8 mouse cellular contexts compared by ENCODE assay signal in the genomic region with DNA sequence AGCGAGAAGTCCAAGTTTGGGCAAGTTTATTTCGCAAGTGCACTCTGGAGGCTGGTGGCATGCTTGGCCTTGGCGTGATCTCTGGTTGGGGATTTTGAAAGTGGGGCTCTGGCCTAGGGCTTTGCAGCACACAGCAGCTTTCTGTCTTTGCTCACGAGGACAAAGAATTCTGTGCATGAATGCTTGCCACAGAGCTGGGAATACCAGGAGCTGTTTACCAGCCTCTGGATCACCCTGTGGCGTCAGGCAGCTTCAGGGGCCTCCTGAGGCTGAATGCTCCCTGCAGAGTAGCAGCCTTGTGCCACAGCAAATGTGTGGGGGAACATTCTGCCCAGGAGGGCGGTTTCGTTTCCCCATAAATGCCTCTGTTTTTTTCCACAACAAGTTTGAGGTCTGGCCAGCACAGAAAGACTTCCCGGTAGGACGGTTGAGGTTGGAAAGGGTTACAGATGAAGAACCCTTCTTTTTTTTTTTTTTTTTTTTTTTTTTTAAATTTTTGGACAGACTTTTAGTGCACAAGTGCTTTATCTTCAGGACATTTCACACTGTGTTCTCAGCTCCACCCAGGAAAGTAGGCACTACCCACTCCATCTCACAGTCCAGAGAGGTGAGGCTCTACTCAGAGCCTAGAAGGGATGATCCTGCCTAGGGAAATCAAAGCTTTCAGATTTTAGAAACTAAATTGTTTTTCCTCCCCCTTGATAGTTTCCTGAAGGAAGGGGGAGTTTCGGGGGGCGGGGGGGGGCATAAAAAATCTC. TPM values are rescaled to one million over a fixed set of nuclear protein-coding genes. Genes with fewer than 3 reads are reported as not detected.
A peak's percentile ranks its signal among the peaks of the same experiment; 100 is the strongest.
DNase-seq lines count a peak whose midpoint lies in the region; ATAC-seq and TF ChIP-seq lines count a peak whose summit lies in the region.

No protein-coding gene starts in this region.

- DNase-seq in gastrocnemius, adult 18-20 months (ENCODE audit: low spot score), result peak; percentile 38
- DNase-seq in gastrocnemius, adult 8-10 months (ENCODE audit: low spot score in 2 of 2), result no peak
- peak; percentile 70 for DNase-seq in CH12.LX (ENCODE audit: extremely low read depth)
- DNase-seq in embryonic facial prominence, embryonic 14.5 days (ENCODE audit: low spot score), result peak; percentile 54
- DNase-seq in heart, postnatal 25 days (ENCODE audit: low spot score), result peak; percentile 31
- peak; percentile 16 to 18 for DNase-seq in left cerebral cortex, postnatal 25 days (ENCODE audit: low spot score in 2 of 2)
- DNase-seq in embryo, embryonic 9.5 days (ENCODE audit: extremely low spot score), result no peak

- ATAC-seq in embryonic facial prominence, embryonic 14.5 days (ENCODE audit: low read depth), result peak; percentile 58; the same call in 1 of the 2 replicates

- TF ChIP-seq CTCF in CH12.LX (conservative IDR thresholded peaks at IDR 0.05 in 1 of 2, IDR thresholded peaks at IDR 0.05 in 1 of 2; ENCODE audit: low read depth in 2 of 2, low read length in 2 of 2), result no peak
- TF ChIP-seq CTCF in small intestine, adult 2 months (IDR thresholded peaks at IDR 0.05; ENCODE audit: extremely low read depth, insufficient read length, insufficient replicate concordance, low read depth, low read length), result no peak

- peak; percentile 95 for TF ChIP-seq EP300 in CH12.LX (IDR thresholded peaks at IDR 0.05; ENCODE audit: low read length)

- in situ Hi-C loops in CH12.LX (cut with MboI; ENCODE audit: low pct_ligation_motif_present, low pct_unique_long_range_greater_than_20kb, low sequenced_read_pairs), result no loop called here

- no peak overlapping the region for H3K4me3 ChIP-seq in CH12.LX (replicated peaks in 1 of 3; ENCODE audit: low read depth in 2 of 3, low read length in 2 of 3, poor library complexity in 1 of 3)
- no peak overlapping the region for H3K4me3 ChIP-seq in embryonic facial prominence, embryonic 14.5 days (ENCODE audit: low read depth, low read length)
- no peak overlapping the region for H3K4me3 ChIP-seq in small intestine, adult 2 months (ENCODE audit: low read depth, low read length)

- no peaks in the 10 kb centered on the region for H3K9me3 ChIP-seq in CH12.LX (replicated peaks; ENCODE audit: low read length)
- no peaks in the 10 kb centered on the region for H3K9me3 ChIP-seq in embryonic facial prominence, embryonic 14.5 days (ENCODE audit: control insufficient read depth, low read length)

- H3K9ac ChIP-seq in CH12.LX (ENCODE audit: insufficient read depth, low read depth), result no peak overlapping the region
- no peak overlapping the region for H3K9ac ChIP-seq in embryonic facial prominence, embryonic 14.5 days (ENCODE audit: low read depth, low read length)

- intact Hi-C loops in heart, postnatal 25 days (cut with DNase I), result loop anchor here (2.0 kb wide), 1 partner anchor 24 kb away; no protein-coding TSS in a partner anchor
- intact Hi-C loops in left cerebral cortex, postnatal 25 days (cut with DNase I), result no loop called here

- H3K27me3 ChIP-seq in CH12.LX (replicated peaks), result no peaks in the 10 kb centered on the region
- H3K27me3 ChIP-seq in embryonic facial prominence, embryonic 14.5 days (replicated peaks; ENCODE audit: control insufficient read depth, insufficient read depth, low read length), result no peaks in the 10 kb centered on the region
- H3K27me3 ChIP-seq in small intestine, adult 2 months (ENCODE audit: control insufficient read depth, insufficient read depth, low read length), result no peaks in the 10 kb centered on the region

- H3K4me2 ChIP-seq in CH12.LX (ENCODE audit: insufficient read depth, low read depth, poor library complexity, severe bottlenecking), result no peak overlapping the region
- no peak overlapping the region for H3K4me2 ChIP-seq in embryonic facial prominence, embryonic 14.5 days (ENCODE audit: low read depth, low read length)

- no peak for TF ChIP-seq POLR2A in CH12.LX (IDR thresholded peaks at IDR 0.05; ENCODE audit: low read depth, low read length)
- no peak for TF ChIP-seq POLR2A in small intestine, adult 2 months (IDR thresholded peaks at IDR 0.05; ENCODE audit: low read depth, low read length)

- no peaks in the 10 kb centered on the region for H3K36me3 ChIP-seq in CH12.LX (replicated peaks in 1 of 2; ENCODE audit: control insufficient read depth in 1 of 2, insufficient read depth in 1 of 2, low read length in 1 of 2)
- peaks cover 26% of the 10 kb centered on the region for H3K36me3 ChIP-seq in embryonic facial prominence, embryonic 14.5 days (ENCODE audit: control insufficient read depth, insufficient read depth, low read length)
- peaks cover 22% of the 10 kb centered on the region for H3K36me3 ChIP-seq in small intestine, adult 2 months (ENCODE audit: control insufficient read depth, insufficient read depth, low read length)

- H3K79me2 ChIP-seq in CH12.LX (replicated peaks; ENCODE audit: control insufficient read depth, extremely low read depth, insufficient read depth, poor library complexity, severe bottlenecking), result no peaks in the 10 kb centered on the region

- no peak; the same call in 1 of the 2 replicates for TF ChIP-seq RAD21 in CH12.LX (IDR thresholded peaks at IDR 0.05; ENCODE audit: low read depth, low read length)

- no peak overlapping the region for H3K27ac ChIP-seq in CH12.LX (ENCODE audit: insufficient read depth, low read depth)
- H3K27ac ChIP-seq in embryonic facial prominence, embryonic 14.5 days (replicated peaks; ENCODE audit: low read depth, low read length), result peak overlapping the region; percentile 68
- peak overlapping the region; percentile 53; the same call in 1 of the 2 replicates for H3K27ac ChIP-seq in small intestine, adult 2 months (ENCODE audit: insufficient read depth, low read depth, low read length)

- dilution Hi-C loops in CH12.LX (cut with MboI; ENCODE audit: extremely low pct_ligation_motif_present, extremely low pct_unique_long_range_greater_than_20kb, low sequenced_read_pairs), result no loop called here

- H3K4me1 ChIP-seq in CH12.LX (ENCODE audit: control insufficient read depth in 1 of 2, insufficient read depth in 2 of 2), result peaks cover 6 to 24% of the 10 kb centered on the region in 2 experiments; a peak in 3 of 4 replicates
- peaks cover 14% of the 10 kb centered on the region; the same call in 1 of the 2 replicates for H3K4me1 ChIP-seq in embryonic facial prominence, embryonic 14.5 days (ENCODE audit: control insufficient read depth, insufficient read depth, low read length)
- peaks cover 6% of the 10 kb centered on the region; the same call in 1 of the 2 replicates for H3K4me1 ChIP-seq in small intestine, adult 2 months (ENCODE audit: control insufficient read depth, insufficient read depth, insufficient read length, low read length)

- 41% methylated on average over 11 of the region's 11 CpGs for WGBS in embryonic facial prominence, embryonic 14.5 days
- 76% methylated on average over 11 of the region's 11 CpGs for WGBS in small intestine, adult 2 months

TF ChIP-seq in CH12.LX, 34 proteins besides CTCF, POLR2A, EP300 and RAD21 (continues in another document):
- no peak for TF ChIP-seq POLR2AphosphoS2 (IDR thresholded peaks at IDR 0.05; ENCODE audit: low read depth, low read length)
- no peak for TF ChIP-seq GABPA (IDR thresholded peaks at IDR 0.05; ENCODE audit: insufficient replicate concordance, low read depth, low read length)
- TF ChIP-seq ELF1 (IDR thresholded peaks at IDR 0.05; ENCODE audit: low read depth, low read length), result no peak
- TF ChIP-seq ETS1 (conservative IDR thresholded peaks at IDR 0.05; ENCODE audit: low read depth, low read length), result peak; percentile 58
- TF ChIP-seq E2F4 (IDR thresholded peaks at IDR 0.05; ENCODE audit: insufficient replicate concordance, low read depth, low read length), result no peak
- TF ChIP-seq MXI1 (IDR thresholded peaks at IDR 0.05; ENCODE audit: low read depth, low read length), result no peak
- TF ChIP-seq PAX5 (IDR thresholded peaks at IDR 0.05; ENCODE audit: low read length), result no peak
- no peak for TF ChIP-seq KAT2A (IDR thresholded peaks at IDR 0.05; ENCODE audit: insufficient replicate concordance, low read length)
- TF ChIP-seq JUND (conservative IDR thresholded peaks at IDR 0.05; ENCODE audit: low read depth, low read length), result no peak
- TF ChIP-seq IRF4 (IDR thresholded peaks at IDR 0.05; ENCODE audit: low read depth, low read length), result peak; percentile 92
- no peak for TF ChIP-seq CHD1 (IDR thresholded peaks at IDR 0.05; ENCODE audit: low read depth, low read length)
- TF ChIP-seq USF2 (conservative IDR thresholded peaks at IDR 0.05; ENCODE audit: low read depth, low read length), result no peak
- no peak; the same call in 1 of the 2 replicates for TF ChIP-seq SIN3A (IDR thresholded peaks at IDR 0.05; ENCODE audit: low read length)
- TF ChIP-seq ZNF384 (IDR thresholded peaks at IDR 0.05; ENCODE audit: low read depth, low read length), result peak; percentile 97
- TF ChIP-seq HCFC1 (IDR thresholded peaks at IDR 0.05; ENCODE audit: low read depth, low read length), result no peak
- TF ChIP-seq RCOR1 (conservative IDR thresholded peaks at IDR 0.05; ENCODE audit: low read depth, low read length), result no peak; the same call in 1 of the 2 replicates
- TF ChIP-seq JUN (IDR thresholded peaks at IDR 0.05; ENCODE audit: insufficient read depth, low read depth, low read length), result no peak; the same call in 1 of the 2 replicates
- no peak for TF ChIP-seq USF1 (IDR thresholded peaks at IDR 0.05; ENCODE audit: low read depth, low read length)
- TF ChIP-seq MAFK (IDR thresholded peaks at IDR 0.05; ENCODE audit: insufficient replicate concordance, low read length), result no peak

RNA-seq across cellular contexts. Expression of a gene that starts 34.1 kb away (rescaled TPM):
- total RNA-seq in gastrocnemius, adult 18-20 months (2021), result 100 to 1,000 TPM; 199 to 202 TPM
- total RNA-seq in gastrocnemius, adult 8-10 months (2022), result 100 to 1,000 TPM; 249 to 267 (median 253) TPM
- total RNA-seq in CH12.LX (2012; rRNA removed) (15.3 and 21.7 TPM in 2 replicates), CH12.LX (2014; rRNA removed) (1.5 and 1.7 TPM in 2 replicates)
- 1.8 and 2.0 TPM in 2 replicates for polyA plus RNA-seq in CH12.LX (2012; ENCODE audit: insufficient read length, low read depth)
- 44.8 and 57.6 TPM in 2 replicates for polyA plus RNA-seq in embryonic facial prominence, embryonic 14.5 days (2014; fragmentation: Nextera tagmentation; extraction: Ambion mirVana)
- 100 to 1,000 TPM; 283 to 326 TPM for total RNA-seq in heart, postnatal 25 days (2021)
- total RNA-seq in left cerebral cortex, postnatal 25 days (2021), result 10 to 100 TPM; 20.2 to 21.0 TPM
- 5.1 and 14.7 TPM in 2 replicates for polyA plus RNA-seq in small intestine, adult 2 months (2012; rRNA removed)

RNA-seq across cellular contexts. Expression of a gene that starts 56.4 kb away (rescaled TPM):
- 100 to 1,000 TPM; 452 to 469 TPM for total RNA-seq in gastrocnemius, adult 18-20 months (2021)
- total RNA-seq in gastrocnemius, adult 8-10 months (2022), result 100 to 1,000 TPM; 411 to 454 (median 425) TPM
- total RNA-seq in CH12.LX (2012; rRNA removed), result 1,294 and 1,368 TPM in 2 replicates
- total RNA-seq in CH12.LX (2014; rRNA removed), result 1,172 and 1,266 TPM in 2 replicates
- polyA plus RNA-seq in CH12.LX (2012; ENCODE audit: insufficient read length, low read depth), result 1,511 and 1,695 TPM in 2 replicates
- 469 and 503 TPM in 2 replicates for polyA plus RNA-seq in embryonic facial prominence, embryonic 14.5 days (2014; fragmentation: Nextera tagmentation; extraction: Ambion mirVana)
- 100 to 1,000 TPM; 241 to 256 TPM for total RNA-seq in heart, postnatal 25 days (2021)
- 100 to 1,000 TPM; 203 to 212 TPM for total RNA-seq in left cerebral cortex, postnatal 25 days (2021)
- polyA plus RNA-seq in small intestine, adult 2 months (2012; rRNA removed), result 90.2 and 129 TPM in 2 replicates

Comparison
In these comparisons a context has a peak if more than half of its experiments do, and no peak if none do; other contexts are left out.
1. DNase-seq: peak in gastrocnemius, adult 18-20 months (single experiment), CH12.LX (single experiment), embryonic facial prominence, embryonic 14.5 days (single experiment), heart, postnatal 25 days (single experiment) and left cerebral cortex, postnatal 25 days (2 of 2); none in gastrocnemius, adult 8-10 months (0 of 2) and embryo, embryonic 9.5 days (single experiment).
2. RNA of a gene that starts 34.1 kb away (total RNA-seq): 283 to 326 TPM in heart, postnatal 25 days, 249 to 267 TPM in gastrocnemius, adult 8-10 months and 199 to 202 TPM in gastrocnemius, adult 18-20 months; 1.5 to 21.7 TPM in CH12.LX and 20.2 to 21.0 TPM in left cerebral cortex, postnatal 25 days; every median in the first group is over 4 times any median in the second.